Mouse (Mus musculus) limb, embryonic 15.5 days (tissue): Measurements from ENCODE around the gene Tmtc4. TPM values are rescaled to one million over a fixed set of nuclear protein-coding genes. Genes with fewer than 3 reads are reported as not detected.
A peak's percentile ranks its signal among the peaks of the same experiment; 100 is the strongest.

Experiments used
- ATAC-seq: fragments of 200-750 bp; cut with Nextera tagmentation; 2 replicates; pipeline ENCODE4 v1.8.0; 2017; ENCODE audit warnings: low read depth, moderate TSS enrichment; ENCODE audit not compliant: insufficient number of reproducible peaks, low FRiP score, low TSS enrichment
- H3K27ac ChIP-seq: fragments of 300-500 bp; sonication (generic); 2 replicates; pipeline ENCODE4 v1.5.1; 2015; ENCODE audit warnings: moderate library complexity, mild to moderate bottlenecking, inconsistent platforms
- H3K27me3 ChIP-seq: fragments of 300-500 bp; sonication (generic); 2 replicates; pipeline ENCODE4 v1.6.1; 2015; ENCODE audit warnings: inconsistent platforms
- H3K36me3 ChIP-seq: fragments of 300-500 bp; sonication (generic); 2 replicates; pipeline ENCODE4 v1.6.1; 2015; ENCODE audit warnings: inconsistent platforms
- H3K4me1 ChIP-seq: fragments of 300-500 bp; sonication (generic); 2 replicates; pipeline ENCODE4 v1.6.1; 2015; ENCODE audit warnings: inconsistent platforms
- H3K4me2 ChIP-seq: fragments of 300-500 bp; sonication (generic); 2 replicates; pipeline ENCODE4 v1.6.1; 2015; ENCODE audit warnings: mild to moderate bottlenecking, inconsistent platforms
- H3K4me3 ChIP-seq: fragments of 300-500 bp; sonication (generic); 2 replicates; pipeline ENCODE4 v1.5.1; 2015; ENCODE audit warnings: mild to moderate bottlenecking, inconsistent platforms
- H3K9ac ChIP-seq: fragments of 300-500 bp; sonication (generic); 2 replicates; pipeline ENCODE4 v1.6.1; 2015; ENCODE audit warnings: inconsistent platforms
- H3K9me3 ChIP-seq: fragments of 300-500 bp; sonication (generic); 2 replicates; pipeline ENCODE4 v1.6.1; 2016; ENCODE audit warnings: inconsistent platforms
- WGBS: fragments of 180-500 bp; shearing (Covaris S2); methylation state at CpG from one replicate; pipeline ENCODE4 v1.1.7; 2015; 5-methylcytosine and 5-hydroxymethylcytosine counted together
- polyA plus RNA-seq: library from polyadenylated mRNA; unstranded; fragments of >200 nt; fragmentation: Nextera tagmentation; extraction: Ambion mirVana; gene quantifications from 2 replicates; pipeline ENCODE4 v1.2.1, GENCODE M21; 2015

The Tmtc4 gene
- polyA plus RNA-seq, 1 experiment from 2014 or later: 21.7 TPM

DNA sequence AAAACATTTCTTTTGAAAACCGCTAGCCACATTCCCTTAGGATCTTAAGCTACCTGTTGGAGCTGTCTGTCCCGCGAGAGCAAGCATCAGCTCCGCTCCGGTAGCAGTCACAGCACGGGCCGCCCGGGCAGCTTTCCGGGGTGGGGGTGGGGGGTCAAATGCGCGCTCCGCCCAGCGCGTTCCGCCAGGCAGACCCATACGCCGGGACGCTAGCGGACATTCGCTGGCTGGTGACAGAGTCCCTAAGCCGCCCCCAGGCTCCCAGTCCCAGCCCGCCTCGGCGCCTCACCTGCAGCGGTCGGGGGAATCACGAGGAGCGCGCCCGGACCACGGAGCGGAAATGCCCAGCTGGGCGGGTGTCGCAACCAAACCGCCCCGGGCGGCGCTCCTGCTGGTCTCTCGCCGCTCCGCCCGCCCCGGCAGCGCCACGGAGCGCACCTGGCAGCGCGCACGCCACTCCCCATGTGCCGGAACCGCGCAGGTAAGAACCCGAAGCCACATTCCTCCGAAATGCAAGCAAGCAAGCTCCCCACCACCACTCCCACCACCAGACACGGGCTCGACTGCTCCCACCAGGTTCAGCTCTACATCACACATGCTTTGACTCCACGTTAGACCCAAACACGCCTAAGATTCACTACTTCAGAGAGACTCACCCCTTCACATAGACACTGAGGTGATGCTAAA lies 70.9 kb downstream of the Tmtc4 start:
- Histone ChIP-seq H3K4me1 (0 out of 2 replicates have a peak, but pooled peaks cover 4% of the 10 kb centered on the region), H3K36me3 (no peaks in the 10 kb centered on the region), H3K9me3 (no peaks in the 10 kb centered on the region), H3K27ac (no peak overlapping the region), H3K4me3 (peak overlapping the region; percentile 65), H3K4me2 (peak overlapping the region; percentile 95), H3K27me3 (no peaks in the 10 kb centered on the region), H3K9ac (peak overlapping the region; percentile 33)
- WGBS: under 1% methylated on average over 58 of the region's 58 CpGs
- peak; percentile 61; the same call in 1 of the 2 replicates for ATAC-seq

DNA sequence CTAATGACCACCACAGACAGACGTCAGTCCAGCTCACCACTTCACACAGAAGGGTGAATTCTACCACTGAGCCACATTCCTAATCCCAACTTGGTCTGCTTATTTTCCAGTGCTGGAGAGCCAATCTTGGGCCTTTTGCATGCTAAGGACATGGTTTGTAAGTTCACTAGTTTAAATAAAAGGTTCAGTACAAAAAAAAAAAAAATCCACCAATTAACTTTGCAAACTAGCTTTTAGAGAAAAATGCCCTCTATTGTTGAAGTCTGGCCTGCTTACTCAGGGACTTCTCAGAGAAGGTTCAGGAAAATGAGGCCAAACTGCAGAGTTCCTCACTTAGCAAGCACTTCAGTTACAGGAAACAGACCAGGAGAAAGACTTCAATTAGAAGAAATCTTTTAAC lies 71.7 kb downstream of the Tmtc4 start:
- ATAC-seq: no peak
- no peaks in the 10 kb centered on the region for H3K36me3 ChIP-seq
- no peaks in the 10 kb centered on the region for H3K27me3 ChIP-seq
- H3K9ac ChIP-seq: no peak overlapping the region
- H3K4me2 ChIP-seq: peak overlapping the region; percentile 95
- no peaks in the 10 kb centered on the region for H3K9me3 ChIP-seq
- H3K4me3 ChIP-seq: peak overlapping the region; percentile 65
- 0 out of 2 replicates have a peak, but pooled peaks cover 4% of the 10 kb centered on the region for H3K4me1 ChIP-seq
- WGBS: 61% methylated on average over 1 of the region's 1 CpGs
- no peak overlapping the region for H3K27ac ChIP-seq

- Histone ChIP-seq H3K4me2 (no peak overlapping the region), H3K4me3 (no peak overlapping the region), H3K27ac (no peak overlapping the region), H3K9ac (no peak overlapping the region), H3K36me3 (no peaks in the 10 kb centered on the region), H3K27me3 (no peaks in the 10 kb centered on the region), H3K4me1 (0 out of 2 replicates have a peak, but pooled peaks cover 4% of the 10 kb centered on the region), H3K9me3 (no peaks in the 10 kb centered on the region)
- ATAC-seq: no peak
These were observed 72.6 kb downstream of the Tmtc4 start for GRCm38 (mm10) chr14:122911265-122911664.

- no peak for ATAC-seq
- Histone ChIP-seq H3K4me1 (0 out of 2 replicates have a peak, but pooled peaks cover 4% of the 10 kb centered on the region), H3K27ac (no peak overlapping the region), H3K36me3 (no peaks in the 10 kb centered on the region), H3K4me3 (no peak overlapping the region), H3K27me3 (no peaks in the 10 kb centered on the region), H3K9me3 (no peaks in the 10 kb centered on the region), H3K9ac (no peak overlapping the region), H3K4me2 (no peak overlapping the region)
- 75% methylated on average over 5 of the region's 5 CpGs for WGBS
These were observed 74.3 kb downstream of the Tmtc4 start for GRCm38 (mm10) chr14:122909368-122910091.

GRCm38 (mm10) chr14:122908075-122908474 lies 75.8 kb downstream of the Tmtc4 start:
- WGBS: 92% methylated on average over 4 of the region's 4 CpGs
- Histone ChIP-seq H3K27me3 (no peaks in the 10 kb centered on the region), H3K4me3 (no peak overlapping the region), H3K4me2 (no peak overlapping the region), H3K27ac (no peak overlapping the region), H3K36me3 (no peaks in the 10 kb centered on the region), H3K4me1 (peaks cover 3% of the 10 kb centered on the region; the same call in 1 of the 2 replicates), H3K9me3 (no peaks in the 10 kb centered on the region), H3K9ac (no peak overlapping the region)
- no peak for ATAC-seq

DNA sequence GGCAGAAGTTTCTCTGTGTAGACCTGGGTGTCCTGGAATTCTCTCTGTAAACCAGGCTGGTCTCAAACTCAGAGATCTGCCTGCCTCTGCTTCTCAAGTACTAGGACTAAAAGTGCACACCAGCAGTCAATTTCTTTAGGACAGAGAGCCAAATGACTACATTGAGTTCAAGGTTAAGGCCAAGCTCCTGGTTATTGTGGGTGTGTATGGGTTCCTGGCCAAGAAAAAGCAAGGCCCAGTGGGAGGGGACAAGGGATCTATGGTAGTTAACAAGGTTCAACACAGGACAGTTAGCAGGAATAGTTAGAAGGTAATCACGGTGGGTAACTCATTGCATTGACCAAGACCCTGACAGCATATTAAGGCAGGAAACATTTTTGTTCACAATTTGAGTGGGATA lies 78.8 kb downstream of the Tmtc4 start:
- H3K4me3 ChIP-seq: no peak overlapping the region
- H3K36me3 ChIP-seq: no peaks in the 10 kb centered on the region
- WGBS: 97% methylated on average over 1 of the region's 1 CpGs
- H3K27me3 ChIP-seq: no peaks in the 10 kb centered on the region
- H3K9ac ChIP-seq: no peak overlapping the region
- ATAC-seq: no peak
- H3K27ac ChIP-seq: no peak overlapping the region
- no peak overlapping the region for H3K4me2 ChIP-seq
- peaks cover 18% of the 10 kb centered on the region for H3K4me1 ChIP-seq
- H3K9me3 ChIP-seq: no peaks in the 10 kb centered on the region

DNA sequence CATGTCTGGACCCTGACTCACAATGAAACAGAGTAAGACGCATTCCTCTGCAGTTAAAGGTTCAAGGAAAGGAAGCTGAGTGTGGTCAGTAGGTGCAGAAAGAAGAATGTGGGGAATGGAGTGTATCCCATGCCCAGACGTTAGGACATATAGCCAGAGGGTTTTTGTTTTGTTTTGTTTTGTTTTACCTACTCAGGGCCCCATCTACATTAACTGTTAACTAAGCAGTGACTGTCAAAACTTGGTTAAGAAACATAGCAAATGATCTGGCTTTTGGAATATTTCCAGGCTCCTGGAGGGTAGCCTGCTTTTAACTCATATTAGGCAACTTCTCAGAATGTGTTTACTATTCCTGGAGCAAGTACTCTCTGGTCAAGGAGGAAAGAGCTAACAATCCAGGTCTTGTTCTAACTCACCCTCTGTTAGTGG lies 79.9 kb downstream of the Tmtc4 start:
- Histone ChIP-seq H3K36me3 (no peaks in the 10 kb centered on the region), H3K4me3 (no peak overlapping the region), H3K27ac (no peak overlapping the region), H3K4me1 (peaks cover 18% of the 10 kb centered on the region), H3K27me3 (no peaks in the 10 kb centered on the region), H3K4me2 (no peak overlapping the region), H3K9me3 (no peaks in the 10 kb centered on the region), H3K9ac (no peak overlapping the region)
- 49% methylated on average over 2 of the region's 2 CpGs for WGBS
- no peak for ATAC-seq

DNA sequence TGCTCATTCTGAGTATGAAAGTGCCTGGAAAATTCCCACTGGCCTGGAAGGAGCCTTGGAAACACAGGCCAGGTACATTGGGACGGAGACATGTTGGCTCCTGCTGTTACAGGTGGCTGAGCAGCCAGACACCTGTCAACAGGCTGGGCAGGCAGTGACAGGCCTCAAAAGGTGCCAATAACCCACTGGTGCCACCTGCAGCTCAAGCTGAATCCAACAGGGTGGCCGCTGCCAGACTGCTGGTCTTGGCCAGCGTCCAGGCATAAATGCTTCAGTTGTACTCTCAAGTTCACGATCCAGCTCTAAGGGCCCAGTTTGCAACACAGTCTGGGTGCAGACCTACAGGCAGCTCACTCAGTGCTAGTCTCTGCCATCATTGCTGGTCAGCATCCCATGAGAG lies 81.0 kb downstream of the Tmtc4 start:
- H3K4me3 ChIP-seq: no peak overlapping the region
- H3K27me3 ChIP-seq: no peaks in the 10 kb centered on the region
- peak; percentile 58; the same call in 1 of the 2 replicates for ATAC-seq
- H3K27ac ChIP-seq: no peak overlapping the region
- H3K9me3 ChIP-seq: no peaks in the 10 kb centered on the region
- 28% methylated on average over 4 of the region's 4 CpGs for WGBS
- no peak overlapping the region for H3K9ac ChIP-seq
- no peak overlapping the region for H3K4me2 ChIP-seq
- H3K36me3 ChIP-seq: no peaks in the 10 kb centered on the region
- peaks cover 18% of the 10 kb centered on the region for H3K4me1 ChIP-seq

- no peak for ATAC-seq
- Histone ChIP-seq H3K9ac (no peak overlapping the region), H3K9me3 (no peaks in the 10 kb centered on the region), H3K4me2 (no peak overlapping the region), H3K4me3 (no peak overlapping the region), H3K36me3 (no peaks in the 10 kb centered on the region), H3K27ac (no peak overlapping the region), H3K27me3 (no peaks in the 10 kb centered on the region), H3K4me1 (peaks cover 18% of the 10 kb centered on the region)
- WGBS: 43% methylated on average over 2 of the region's 2 CpGs
These were observed 81.7 kb downstream of the Tmtc4 start for GRCm38 (mm10) chr14:122902136-122902535.

DNA sequence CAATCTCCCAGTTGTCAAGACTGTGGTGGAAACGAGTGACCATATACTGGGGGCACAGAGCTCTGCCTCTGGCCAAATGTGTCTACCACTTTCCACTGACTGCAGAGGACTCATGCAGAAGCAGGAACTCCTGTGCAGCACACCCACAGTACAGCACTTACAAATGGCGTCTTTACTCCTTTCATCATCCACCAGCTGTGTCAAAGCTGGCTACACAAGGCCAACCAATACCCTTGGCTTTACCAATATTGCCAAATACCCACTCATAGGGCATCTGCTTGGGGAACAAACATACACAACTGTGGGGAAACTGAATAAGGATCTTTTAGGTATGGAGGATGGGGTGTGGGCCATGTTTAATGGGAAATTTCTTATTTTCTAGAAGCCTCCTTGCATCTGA lies 82.1 kb downstream of the Tmtc4 start:
- no peaks in the 10 kb centered on the region for H3K27me3 ChIP-seq
- no peak overlapping the region for H3K4me2 ChIP-seq
- no peak for ATAC-seq
- H3K4me1 ChIP-seq: peaks cover 18% of the 10 kb centered on the region
- 77% methylated on average over 2 of the region's 2 CpGs for WGBS
- no peak overlapping the region for H3K27ac ChIP-seq
- H3K36me3 ChIP-seq: no peaks in the 10 kb centered on the region
- H3K4me3 ChIP-seq: no peak overlapping the region
- no peaks in the 10 kb centered on the region for H3K9me3 ChIP-seq
- H3K9ac ChIP-seq: no peak overlapping the region

DNA sequence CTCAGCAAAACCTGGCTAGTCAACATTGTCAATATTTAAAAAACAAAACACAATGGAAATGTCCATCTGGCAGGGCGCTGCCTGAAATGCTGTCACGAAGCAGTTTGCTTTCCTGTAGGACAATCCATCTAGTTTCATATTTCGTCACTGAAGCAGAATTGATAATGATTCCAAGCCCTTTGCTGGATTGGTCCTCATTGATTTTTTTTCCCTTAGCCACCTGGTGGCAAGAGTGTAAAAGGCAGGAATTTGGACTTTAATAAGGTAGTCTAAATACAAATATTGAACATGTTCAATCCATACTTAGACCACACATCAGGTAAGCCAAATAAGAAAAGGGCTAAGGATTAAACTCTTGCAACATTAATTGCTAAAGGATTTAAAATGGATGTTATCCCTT lies 82.7 kb downstream of the Tmtc4 start:
- Histone ChIP-seq H3K9ac (no peak overlapping the region), H3K4me2 (no peak overlapping the region), H3K36me3 (no peaks in the 10 kb centered on the region), H3K4me3 (no peak overlapping the region), H3K9me3 (no peaks in the 10 kb centered on the region), H3K27me3 (no peaks in the 10 kb centered on the region), H3K4me1 (peaks cover 18% of the 10 kb centered on the region), H3K27ac (no peak overlapping the region)
- ATAC-seq: no peak
- WGBS: 79% methylated on average over 3 of the region's 3 CpGs

GRCm38 (mm10) chr14:122900679-122901078 lies 83.2 kb downstream of the Tmtc4 start:
- Histone ChIP-seq H3K4me2 (no peak overlapping the region), H3K36me3 (no peaks in the 10 kb centered on the region), H3K9ac (no peak overlapping the region), H3K4me1 (peaks cover 18% of the 10 kb centered on the region), H3K27ac (no peak overlapping the region), H3K4me3 (no peak overlapping the region), H3K27me3 (no peaks in the 10 kb centered on the region), H3K9me3 (no peaks in the 10 kb centered on the region)
- ATAC-seq: no peak
